Mouse (Mus musculus) brain, adult 2 months (tissue): ENCODE results near the gene Naa35.

ENCODE experiments used
- DNase-seq: peaks from one replicate; pipeline ENCODE4 v3.0.0; 2011; ENCODE audit warnings: low read depth, low spot score

Naa35 gene

DNA sequence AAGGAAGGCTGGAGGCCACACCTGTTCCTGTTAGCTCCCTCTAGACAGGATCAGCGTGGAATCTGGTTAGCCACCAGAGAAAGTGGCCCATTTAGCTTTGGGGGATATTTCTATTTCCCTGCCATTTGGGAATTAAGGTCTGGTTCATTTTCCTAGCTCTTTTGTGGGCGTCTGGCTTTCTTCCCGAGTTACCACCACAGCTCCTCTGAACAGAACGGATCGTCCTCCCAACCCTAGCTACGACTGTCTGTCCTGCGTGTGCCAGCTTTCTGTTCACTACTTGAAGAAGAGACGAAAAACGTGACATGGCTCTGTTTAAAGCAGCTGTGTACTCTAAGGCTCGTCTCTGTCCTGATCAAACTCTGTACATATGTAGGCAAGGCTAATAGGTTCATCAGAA lies 84.9 kb downstream of the Naa35 start:
- peak; percentile 75 for DNase-seq

DNA sequence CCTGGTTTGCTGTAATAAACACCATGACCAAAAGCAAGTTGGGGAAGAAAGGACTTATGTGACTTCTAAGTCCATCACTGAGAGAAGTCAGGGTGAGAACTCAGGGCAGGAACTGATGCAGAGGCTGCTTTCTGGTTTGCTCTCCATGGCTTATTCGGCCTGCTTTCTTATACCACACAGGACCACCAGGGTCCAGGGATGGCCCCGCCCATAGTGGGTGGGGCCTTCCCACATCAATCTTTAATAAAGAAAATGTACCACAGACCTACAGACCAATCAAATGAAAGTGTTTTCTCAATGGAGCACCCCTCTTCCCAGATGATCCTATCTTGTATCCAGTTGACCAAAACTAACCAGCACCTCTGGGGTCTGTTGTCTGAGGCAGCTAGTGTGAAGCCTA lies 86.5 kb downstream of the Naa35 start:
- DNase-seq: no peak

DNA sequence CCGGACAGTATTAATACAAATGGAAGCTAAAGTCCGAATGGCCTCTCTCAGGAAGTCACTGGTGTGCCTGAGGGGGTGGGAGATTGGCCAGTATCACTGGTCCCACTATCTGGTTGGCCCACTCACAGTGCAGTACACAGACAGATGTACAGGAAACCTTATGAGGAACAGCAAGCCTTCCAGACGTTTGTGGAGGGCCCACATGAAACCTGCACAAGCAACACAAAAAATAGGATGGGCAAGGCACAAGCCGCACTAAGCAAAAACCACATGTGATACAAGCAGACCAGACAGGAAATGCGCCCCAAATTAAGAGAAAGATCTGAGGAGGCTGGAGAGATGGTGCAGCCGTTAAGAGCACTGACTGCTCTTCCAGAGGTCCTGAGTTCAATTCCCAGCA lies 87.2 kb downstream of the Naa35 start:
- DNase-seq: peak; percentile 58

DNA sequence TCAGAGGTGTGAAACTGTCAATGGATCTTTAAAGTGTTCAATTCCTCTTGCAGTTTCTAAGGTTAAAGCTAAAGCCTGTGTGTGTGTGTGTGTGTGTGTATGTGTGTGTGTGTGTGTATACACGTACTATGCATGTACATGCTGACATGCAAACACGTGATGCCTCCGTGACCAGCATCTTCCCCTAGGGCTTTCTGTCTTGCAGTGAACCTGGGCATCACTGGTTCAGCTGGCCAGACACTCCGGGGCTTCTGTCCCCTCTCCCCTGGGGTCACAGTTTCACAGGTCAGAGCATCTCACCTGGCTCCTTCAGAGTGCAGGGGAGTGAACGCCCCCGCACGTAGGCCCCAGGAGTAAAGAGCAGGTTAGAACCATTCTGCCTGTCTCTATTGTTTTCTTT lies 88.5 kb downstream of the Naa35 start:
- DNase-seq: no peak

DNA sequence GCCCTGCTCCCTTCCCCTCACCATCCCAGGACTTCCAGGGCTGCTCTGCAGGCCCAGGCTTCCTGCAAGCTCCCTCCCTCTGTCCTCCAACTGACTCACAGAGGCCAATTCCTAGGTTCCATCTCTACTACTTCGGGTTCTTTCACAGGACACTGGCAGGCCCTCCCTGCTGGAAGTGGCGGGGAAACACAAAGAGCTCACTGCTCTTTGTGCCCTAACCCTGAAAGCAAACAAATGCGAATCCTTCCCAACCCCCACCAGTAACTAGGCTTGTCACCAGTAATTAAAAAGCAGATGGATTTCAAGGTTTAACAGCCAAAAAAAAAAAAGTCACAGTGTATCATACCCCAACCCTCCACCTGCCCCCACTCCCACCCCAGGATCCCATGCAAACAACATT lies 89.2 kb downstream of the Naa35 start:
- peak; percentile 29 for DNase-seq

DNA sequence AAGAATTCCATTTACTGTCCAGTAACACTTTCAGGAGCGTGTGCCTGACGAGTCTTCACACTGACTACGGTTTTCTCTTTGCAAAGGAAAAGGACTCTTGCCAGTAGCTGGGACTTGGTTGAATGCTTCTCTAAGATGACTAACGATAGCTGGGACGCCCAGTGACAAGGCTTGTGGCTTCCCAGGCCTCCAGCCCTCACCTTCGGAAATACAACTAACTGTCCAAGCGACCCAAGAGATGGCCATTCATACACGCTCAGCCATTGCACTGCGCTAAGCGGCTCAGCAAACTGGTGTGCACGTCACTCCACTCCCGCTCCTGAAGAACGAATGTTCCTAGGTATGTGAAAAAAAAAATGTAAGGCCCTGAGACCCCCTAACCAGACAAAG lies 89.7 kb downstream of the Naa35 start:
- DNase-seq: peak; percentile 54

DNA sequence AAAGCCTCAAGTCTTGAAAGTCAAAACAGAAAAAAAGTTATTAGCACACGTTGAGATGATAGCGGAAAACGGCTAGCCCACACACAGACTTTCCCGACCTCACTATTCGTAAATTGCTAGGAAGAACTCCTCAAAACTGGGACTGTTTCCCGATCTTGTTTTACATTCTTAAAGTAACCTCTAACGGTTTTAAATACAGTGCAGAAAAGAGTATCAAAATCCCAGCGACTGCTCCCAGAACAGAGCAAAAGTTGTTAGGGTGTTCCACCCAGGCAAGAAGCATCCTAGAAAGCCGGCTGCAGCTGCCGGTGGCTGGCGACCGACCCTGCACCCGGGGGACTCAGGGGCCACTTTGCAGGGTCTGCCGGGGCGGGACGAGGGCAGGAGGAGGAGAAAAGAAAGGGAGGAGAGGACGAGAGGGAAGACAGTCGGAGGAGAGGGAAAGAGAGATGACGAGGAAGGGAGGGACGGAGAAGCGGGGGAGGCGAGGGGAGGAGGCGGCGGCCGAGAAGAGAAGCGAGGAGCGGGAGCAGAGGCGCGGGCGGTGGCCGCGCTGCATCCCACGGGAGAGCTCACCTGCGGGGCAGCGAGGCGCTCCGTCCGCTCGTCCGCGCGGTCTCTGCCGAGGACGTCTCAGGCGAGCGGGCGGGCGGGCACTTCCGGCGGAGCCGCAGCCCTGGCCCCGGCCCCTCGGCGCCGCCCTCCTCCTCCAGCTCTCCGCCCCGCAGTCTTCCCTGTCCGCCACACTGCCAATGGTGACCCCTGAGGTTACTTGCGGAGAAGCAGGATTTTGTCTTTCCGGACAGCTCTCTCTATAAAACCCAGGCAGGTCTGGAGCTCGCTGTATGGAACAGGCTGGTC lies 90.3 kb downstream of the Naa35 start, which contains the start of gene Golm1:
Gene Golm1, minus strand, starts transcription at position 661 of the 861 bp plus-strand sequence.
- peak; percentile 59 for DNase-seq

DNA sequence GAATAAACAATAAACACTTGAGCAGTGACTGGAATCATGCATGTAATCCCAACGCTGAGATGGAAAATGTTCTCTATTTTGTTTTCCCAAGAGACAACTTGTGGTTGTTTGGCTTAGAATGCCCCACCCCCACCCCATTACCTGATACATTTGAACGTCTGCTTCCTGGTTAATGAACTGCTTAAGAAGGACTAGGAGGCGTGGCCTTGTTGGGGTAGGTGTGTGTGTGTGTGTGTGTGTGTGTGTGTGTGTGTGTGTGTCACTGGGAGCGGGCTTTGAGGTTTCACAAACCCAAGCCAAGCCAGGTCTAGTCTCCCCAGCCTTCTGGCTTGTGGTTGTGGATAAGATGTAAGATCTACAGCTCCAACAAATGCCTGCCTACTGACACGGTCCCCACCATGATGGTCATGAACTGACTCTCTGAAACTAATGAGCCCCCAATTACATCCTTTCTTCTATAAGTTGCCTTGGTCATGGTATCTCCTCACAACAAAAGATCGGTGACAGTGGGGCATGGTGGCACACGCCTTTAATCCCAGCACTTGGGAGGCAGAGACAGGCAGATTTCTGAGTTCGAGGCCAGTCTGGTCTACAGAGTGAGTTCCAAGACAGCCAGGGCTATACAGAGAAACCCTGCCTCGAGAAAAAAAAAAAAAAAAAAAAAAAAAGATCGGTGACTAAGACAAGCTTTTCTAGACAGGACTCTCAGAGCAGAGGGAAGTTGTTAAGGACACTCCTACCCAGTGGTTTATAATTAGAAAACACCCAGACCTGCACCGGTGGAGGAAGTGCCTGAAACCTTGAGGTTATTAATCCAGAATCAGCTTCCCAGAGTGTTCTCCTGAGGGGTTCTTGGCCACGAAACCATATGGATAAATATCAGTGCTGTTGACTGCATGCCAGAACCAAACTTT lies 91.5 kb downstream of the Naa35 start:
- DNase-seq: no peak

DNA sequence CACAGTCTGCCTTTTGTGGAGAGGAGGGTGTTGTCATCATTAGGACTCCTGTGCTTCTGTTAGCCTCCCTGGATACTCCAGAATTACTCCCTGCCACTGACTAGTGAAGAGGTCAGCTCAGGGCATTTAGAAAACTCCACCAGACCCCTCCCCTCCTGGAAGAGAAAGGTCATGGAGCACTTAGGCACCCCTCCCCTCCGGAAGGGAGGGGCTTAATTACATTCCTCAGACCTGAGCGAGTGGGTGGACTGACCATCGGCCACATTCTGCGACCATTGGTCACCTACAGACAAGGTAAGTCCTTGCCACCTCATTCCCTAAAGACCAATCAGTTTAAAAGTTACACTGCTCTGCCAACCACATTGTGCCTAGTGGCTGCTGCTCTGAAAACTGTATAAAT lies 94.2 kb downstream of the Naa35 start:
- DNase-seq: no peak

DNA sequence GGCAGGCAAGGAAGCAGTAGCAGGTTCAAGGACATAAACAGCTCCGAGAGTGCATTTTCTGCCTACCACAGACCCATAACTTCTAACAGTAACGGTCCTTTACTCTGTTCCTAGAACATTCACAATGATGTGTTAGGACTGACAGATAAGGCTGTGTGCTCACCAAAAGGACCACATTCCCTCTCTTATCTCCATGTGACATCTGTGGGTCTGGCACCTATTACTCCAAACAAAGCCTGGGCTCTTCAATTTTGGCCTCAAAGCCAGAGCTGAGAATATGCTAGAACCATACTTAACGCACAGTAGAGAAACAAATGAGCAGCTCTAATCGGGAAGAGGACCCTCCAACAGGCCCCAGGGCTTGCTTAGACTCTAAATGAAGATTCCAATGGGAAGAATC lies 94.8 kb downstream of the Naa35 start:
- DNase-seq: no peak

DNA sequence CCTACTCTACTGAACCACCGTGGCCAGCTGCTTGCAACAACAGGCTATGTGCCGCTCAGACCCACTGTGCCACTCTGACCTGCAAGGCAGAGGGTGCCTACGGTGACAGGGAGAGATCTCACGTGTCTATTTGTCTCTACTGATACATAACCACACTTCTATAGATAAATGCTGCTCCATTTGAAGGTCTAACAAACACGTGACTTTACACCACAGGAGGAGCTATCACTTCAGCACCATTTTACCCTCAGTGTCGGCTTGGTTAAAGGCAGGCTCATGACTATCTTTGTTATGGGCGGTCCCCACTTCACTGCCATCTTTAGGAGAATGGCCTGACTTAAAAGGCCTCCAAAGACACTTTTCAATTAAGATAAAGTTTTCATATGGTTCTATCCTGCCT lies 97.6 kb downstream of the Naa35 start:
- DNase-seq: no peak

DNA sequence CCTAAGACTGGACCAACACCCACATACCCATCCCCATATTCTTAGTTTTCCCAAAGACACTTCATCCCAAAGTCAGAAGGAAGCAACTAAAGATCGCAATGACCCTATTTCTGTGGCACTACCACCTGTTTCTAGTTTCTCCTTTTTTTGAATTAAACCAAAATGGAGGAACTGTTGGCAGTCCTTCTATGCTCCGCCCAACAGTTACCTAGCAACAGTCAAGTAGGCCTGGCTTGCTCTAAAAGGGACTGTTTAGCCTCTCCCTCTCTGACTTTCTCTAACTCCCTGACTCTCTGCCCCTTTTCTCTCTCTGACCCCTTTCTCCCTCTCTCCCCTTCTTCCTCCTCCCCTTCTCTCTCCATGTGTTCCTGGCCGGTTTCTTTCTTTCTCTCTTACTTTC lies 100.2 kb downstream of the Naa35 start:
- no peak for DNase-seq
